Mouse (Mus musculus) brain, embryonic 14.5 days (tissue): ENCODE measurements around the gene Srl. TPM values are rescaled to one million over a fixed set of nuclear protein-coding genes. Genes with fewer than 3 reads are reported as not detected.
A peak's percentile ranks its signal among the peaks of the same experiment; 100 is the strongest.
"Not testable (repeated sequence)": the region's sequence is repeated elsewhere in the genome, so short reads cannot be mapped to it uniquely, and the experiment has no call there.

Experiments
- DNase-seq: peaks from one replicate; pipeline ENCODE4 v3.0.0-alpha.2; 2011; ENCODE audit warnings: low read depth
- CTCF ChIP-seq: fragments of 200-500 bp; IDR thresholded peaks from 2 replicates; pipeline ENCODE4 v1.5.1; 2012; ENCODE audit warnings: inconsistent platforms, mild to moderate bottlenecking, moderate library complexity, borderline replicate concordance; ENCODE audit not compliant: insufficient read depth, insufficient read length; ENCODE audit errors: extremely low read depth
- POLR2A ChIP-seq: fragments of 200-500 bp; IDR thresholded peaks from 2 replicates; pipeline ENCODE4 v1.6.1; 2012; ENCODE audit warnings: mild to moderate bottlenecking, inconsistent platforms, borderline replicate concordance; ENCODE audit not compliant: poor library complexity, insufficient read depth, insufficient read length, severe bottlenecking; ENCODE audit errors: extremely low read depth
- polyA plus RNA-seq: library from polyadenylated mRNA; depleted of rRNA; stranded (reverse); fragments of >200 nt; gene quantifications from 2 replicates; pipeline ENCODE4 v1.2.3, GENCODE M21; 2012; rRNA removed

The Srl gene
- 25.0 and 26.2 TPM in 2 replicates for polyA plus RNA-seq

GRCm38 (mm10) chr16:4541501-4542198, at the start of gene Srl:
Gene Srl, minus strand, starts transcription at chr16:4541816.
- DNase-seq = peak; percentile 100
- TF ChIP-seq CTCF (peak; percentile 88), POLR2A (0 out of 2 replicates have a peak, but pooled peaks have one; percentile 43)

- DNase-seq = no peak
- no peak for TF ChIP-seq POLR2A
- TF ChIP-seq CTCF = no peak
Observed at GRCm38 (mm10) chr16:4590236-4590635, 48.6 kb upstream of the Srl start.

GRCm38 (mm10) chr16:4587516-4588210, 46.0 kb upstream of the Srl start:
- no peak for TF ChIP-seq CTCF
- no peak for TF ChIP-seq POLR2A
- peak; percentile 28 for DNase-seq

- DNase-seq = peak; percentile 98
- no peak for TF ChIP-seq CTCF
- TF ChIP-seq POLR2A = peak; percentile 43; the same call in 1 of the 2 replicates
Observed at GRCm38 (mm10) chr16:4586531-4587123, 45.0 kb upstream of the Srl start.

GRCm38 (mm10) chr16:4585642-4586530, 44.3 kb upstream of the Srl start:
- no peak for TF ChIP-seq CTCF
- no peak for TF ChIP-seq POLR2A

GRCm38 (mm10) chr16:4584438-4584837, 42.8 kb upstream of the Srl start:
- no peak for DNase-seq

More at GRCm38 (mm10) chr16:4585642-4586530, 44.3 kb upstream of the Srl start:
- no peak for DNase-seq

GRCm38 (mm10) chr16:4583807-4584206, 42.2 kb upstream of the Srl start:
- TF ChIP-seq POLR2A = no peak
- DNase-seq = no peak

More at GRCm38 (mm10) chr16:4584438-4584837, 42.8 kb upstream of the Srl start:
- TF ChIP-seq POLR2A = no peak
- no peak for TF ChIP-seq CTCF

GRCm38 (mm10) chr16:4581179-4581578, 39.6 kb upstream of the Srl start:
- not testable (repeated sequence) for DNase-seq

- no peak for TF ChIP-seq CTCF
- TF ChIP-seq POLR2A = no peak
Observed at GRCm38 (mm10) chr16:4578630-4579029, 37.0 kb upstream of the Srl start.

GRCm38 (mm10) chr16:4576873-4577272, 35.3 kb upstream of the Srl start:
- TF ChIP-seq POLR2A (no peak), CTCF (no peak)
- DNase-seq = no peak

More at GRCm38 (mm10) chr16:4578630-4579029, 37.0 kb upstream of the Srl start:
- DNase-seq = no peak

GRCm38 (mm10) chr16:4576038-4576437, 34.4 kb upstream of the Srl start:
- no peak for DNase-seq
- TF ChIP-seq POLR2A (no peak), CTCF (no peak)
